Mouse (Mus musculus) gastrocnemius, adult 2 months (tissue): Measurements from ENCODE around the gene Pabpc1l. TPM values are rescaled to one million over a fixed set of nuclear protein-coding genes. Genes with fewer than 3 reads are reported as not detected.
A peak's percentile ranks its signal among the peaks of the same experiment; 100 is the strongest.

Experiments used
- DNase-seq: peaks from one replicate; pipeline ENCODE4 v3.0.0; 2022
- H3K27ac ChIP-seq: fragments of 200-600 bp; 2 replicates; pipeline ENCODE4 v1.8.1; 2022; ENCODE audit warnings: mild to moderate bottlenecking
- H3K4me3 ChIP-seq: fragments of 200-600 bp; 2 replicates; pipeline ENCODE4 v1.8.1; 2022; ENCODE audit warnings: mild to moderate bottlenecking, moderate library complexity
- CTCF ChIP-seq: fragments of 200-600 bp; IDR thresholded peaks from 2 replicates; pipeline ENCODE4 v1.8.1; 2022; ENCODE audit warnings: antibody characterized with exemption, mild to moderate bottlenecking, moderate library complexity
- intact Hi-C: fragments of 180-260 bp; cut with DNase I; formaldehyde crosslinking; loops from one replicate; pipeline ENCODE4 v1.15.1; 2025
- total RNA-seq, 2 experiments: library from RNA; stranded (reverse); gene quantifications; 2 replicates each; pipeline ENCODE4 v1.2.3; 2021

Pabpc1l gene
- total RNA-seq, 2 experiments from 2014 or later = not detected

GRCm38 (mm10) chr2:164077875-164078274 is 52.6 kb downstream of the Pabpc1l start:
- no peak for TF ChIP-seq CTCF
- intact Hi-C loops = no loop called here
- no peak overlapping the region for H3K27ac ChIP-seq
- DNase-seq = no peak
- H3K4me3 ChIP-seq = no peak overlapping the region

- Histone ChIP-seq H3K27ac (no peak overlapping the region), H3K4me3 (no peak overlapping the region)
- intact Hi-C loops = no loop called here
- TF ChIP-seq CTCF = no peak
- no peak for DNase-seq
Measured at GRCm38 (mm10) chr2:164079488-164079887, 54.2 kb downstream of the Pabpc1l start.

GRCm38 (mm10) chr2:164081577-164081976 is 56.3 kb downstream of the Pabpc1l start:
- DNase-seq = no peak
- intact Hi-C loops = no loop called here
- Histone ChIP-seq H3K27ac (peak overlapping the region; percentile 59; the same call in 1 of the 2 replicates), H3K4me3 (no peak overlapping the region)
- no peak for TF ChIP-seq CTCF

- intact Hi-C loops = no loop called here
- Histone ChIP-seq H3K4me3 (no peak overlapping the region), H3K27ac (peak overlapping the region; percentile 59)
- peak; percentile 65 for DNase-seq
- no peak for TF ChIP-seq CTCF
Measured at GRCm38 (mm10) chr2:164082175-164082574, 56.9 kb downstream of the Pabpc1l start.

GRCm38 (mm10) chr2:164083609-164084341 is 58.5 kb downstream of the Pabpc1l start:
- intact Hi-C loops = no loop called here
- no peak for TF ChIP-seq CTCF

GRCm38 (mm10) chr2:164084342-164084700 is 59.1 kb downstream of the Pabpc1l start:
- TF ChIP-seq CTCF = no peak
- intact Hi-C loops = no loop called here
- H3K27ac ChIP-seq = no peak overlapping the region
- DNase-seq = no peak
- H3K4me3 ChIP-seq = no peak overlapping the region

More at GRCm38 (mm10) chr2:164083609-164084341, 58.5 kb downstream of the Pabpc1l start:
- H3K4me3 ChIP-seq = no peak overlapping the region
- no peak overlapping the region for H3K27ac ChIP-seq
- no peak for DNase-seq

- intact Hi-C loops = no loop called here
- TF ChIP-seq CTCF = no peak
Measured at GRCm38 (mm10) chr2:164087416-164088017, 62.3 kb downstream of the Pabpc1l start.

GRCm38 (mm10) chr2:164089508-164089907 is 64.3 kb downstream of the Pabpc1l start:
- Histone ChIP-seq H3K4me3 (no peak overlapping the region), H3K27ac (no peak overlapping the region)
- intact Hi-C loops = no loop called here
- TF ChIP-seq CTCF = no peak
- DNase-seq = no peak

More at GRCm38 (mm10) chr2:164087416-164088017, 62.3 kb downstream of the Pabpc1l start:
- DNase-seq = no peak
- H3K27ac ChIP-seq = no peak overlapping the region
- H3K4me3 ChIP-seq = no peak overlapping the region

GRCm38 (mm10) chr2:164094152-164094551 is 68.9 kb downstream of the Pabpc1l start:
- DNase-seq = no peak

GRCm38 (mm10) chr2:164098603-164099250 is 73.5 kb downstream of the Pabpc1l start:
- H3K27ac ChIP-seq = no peak overlapping the region
- DNase-seq = peak; percentile 74
- TF ChIP-seq CTCF = no peak
- no peak overlapping the region for H3K4me3 ChIP-seq
- intact Hi-C loops = no loop called here

More at GRCm38 (mm10) chr2:164094152-164094551, 68.9 kb downstream of the Pabpc1l start:
- no peak for TF ChIP-seq CTCF
- Histone ChIP-seq H3K27ac (no peak overlapping the region), H3K4me3 (no peak overlapping the region)
- intact Hi-C loops = no loop called here

Other genes with a start within 250 kb of the Pabpc1l start
- gene Ccn5, start 204.6 kb upstream of the Pabpc1l start, total RNA-seq = 1 to 10 TPM in 1 of 2 experiments, under 1 TPM in 1; 0.87 to 1.8 TPM
- gene Kcnk15, start 171.8 kb upstream of the Pabpc1l start, total RNA-seq = not detected
- 1 to 10 TPM; 1.2 to 3.2 TPM for gene Rims4, start 106.8 kb upstream of the Pabpc1l start, total RNA-seq
- 10 to 100 TPM; 34.7 to 44.4 TPM for gene Ywhab, start 30.5 kb upstream of the Pabpc1l start, total RNA-seq
- 1 to 10 TPM; 6.8 to 8.7 TPM for gene Stk4, start 44.9 kb downstream of the Pabpc1l start, total RNA-seq
- gene Tomm34, start 45.7 kb downstream of the Pabpc1l start, total RNA-seq = 10 to 100 TPM; 12.5 to 16.3 TPM
- gene Kcns1, start 145.7 kb downstream of the Pabpc1l start, total RNA-seq = 1 to 10 TPM in 1 of 2 experiments, under 1 TPM in 1; 0.31 to 1.0 TPM
- gene Wfdc5, start 157.3 kb downstream of the Pabpc1l start, total RNA-seq = not detected
- not detected for gene Wfdc12, start 165.2 kb downstream of the Pabpc1l start, total RNA-seq
- gene Wfdc15a, start 174.7 kb downstream of the Pabpc1l start, total RNA-seq = not detected
- not detected for gene Wfdc15b, start 196.2 kb downstream of the Pabpc1l start, total RNA-seq
- gene Svs2, start 213.0 kb downstream of the Pabpc1l start, total RNA-seq = not detected
- not detected for gene Svs3b, start 231.2 kb downstream of the Pabpc1l start, total RNA-seq